Mouse (Mus musculus) liver, embryonic 11.5 days (tissue): ENCODE results near the gene Dynll2. TPM values are rescaled to one million over a fixed set of nuclear protein-coding genes. Genes with fewer than 3 reads are reported as not detected.

Experiments
- ATAC-seq: fragments of 200-750 bp; cut with Nextera tagmentation; replicated peaks from 2 replicates; pipeline ENCODE4 v1.8.0; 2017; ENCODE audit warnings: moderate number of reproducible peaks, mild to moderate bottlenecking, moderate TSS enrichment, moderate library complexity; ENCODE audit not compliant: low FRiP score
- DNase-seq: peaks from one replicate; pipeline ENCODE4 v3.0.0-alpha.2; 2017; ENCODE audit warnings: low spot score
- H3K27ac ChIP-seq: fragments of 300-500 bp; sonication (generic); 2 replicates; pipeline ENCODE4 v1.5.1; 2014; ENCODE audit warnings: mild to moderate bottlenecking, low read depth, low read length, control low read depth
- H3K27me3 ChIP-seq: fragments of 300-500 bp; sonication (generic); replicated peaks from 2 replicates; pipeline ENCODE4 v1.6.1; 2014; ENCODE audit warnings: low read length, mixed read lengths; ENCODE audit not compliant: control insufficient read depth, insufficient read depth
- H3K36me3 ChIP-seq: fragments of 300-500 bp; sonication (generic); 2 replicates; pipeline ENCODE4 v1.6.1; 2014; ENCODE audit warnings: mild to moderate bottlenecking, low read length, moderate library complexity, mixed read lengths; ENCODE audit not compliant: control insufficient read depth, insufficient read depth
- H3K4me1 ChIP-seq: fragments of 300-500 bp; sonication (generic); replicated peaks from 2 replicates; pipeline ENCODE4 v1.6.1; 2014; ENCODE audit warnings: low read length, mixed read lengths; ENCODE audit not compliant: control insufficient read depth, insufficient read depth
- H3K4me2 ChIP-seq: fragments of 300-500 bp; sonication (generic); 2 replicates; pipeline ENCODE4 v1.6.1; 2014; ENCODE audit warnings: mild to moderate bottlenecking, control low read depth, moderate library complexity
- H3K4me3 ChIP-seq: fragments of 300-500 bp; sonication (generic); 2 replicates; pipeline ENCODE4 v1.5.1; 2014; ENCODE audit warnings: low read depth, low read length, control low read depth
- H3K9ac ChIP-seq: fragments of 300-500 bp; sonication (generic); 2 replicates; pipeline ENCODE4 v1.6.1; 2014; ENCODE audit warnings: low read depth, low read length, control low read depth
- H3K9me3 ChIP-seq: fragments of 300-500 bp; sonication (generic); 2 replicates; pipeline ENCODE4 v1.6.1; 2016; ENCODE audit warnings: low read length, inconsistent platforms, mixed read lengths; ENCODE audit not compliant: control insufficient read depth
- WGBS: fragments of 180-500 bp; shearing (Covaris S2); extraction: QIAGEN DNeasy Blood & Tissue Kit; methylation state at CpG from one replicate; pipeline ENCODE4 v1.1.7; 2014; 5-methylcytosine and 5-hydroxymethylcytosine counted together
- polyA plus RNA-seq: library from polyadenylated mRNA; unstranded; fragments of >200 nt; fragmentation: Nextera tagmentation; extraction: Ambion mirVana; gene quantifications from 2 replicates; pipeline ENCODE4 v1.2.1, GENCODE M21; 2014

Dynll2 gene
- polyA plus RNA-seq, 1 experiment from 2014 or later = 19.4 TPM

- H3K4me2 ChIP-seq = no peak overlapping the region
- H3K27ac ChIP-seq = no peak overlapping the region
- H3K9ac ChIP-seq = no peak overlapping the region
- ATAC-seq = no peak
- H3K27me3 ChIP-seq = no peaks in the 10 kb centered on the region; the same call in 1 of the 2 replicates
- H3K4me1 ChIP-seq = no peaks in the 10 kb centered on the region
- no peak overlapping the region for H3K4me3 ChIP-seq
- WGBS = 80% methylated on average over 2 of the region's 2 CpGs
- no peaks in the 10 kb centered on the region for H3K9me3 ChIP-seq
- DNase-seq = no peak
- no peaks in the 10 kb centered on the region for H3K36me3 ChIP-seq
Measured at GRCm38 (mm10) chr11:88023933-88024332, 36.6 kb upstream of the Dynll2 start.

- Histone ChIP-seq H3K36me3 (no peaks in the 10 kb centered on the region), H3K27ac (no peak overlapping the region), H3K4me1 (no peaks in the 10 kb centered on the region), H3K4me3 (no peak overlapping the region), H3K9ac (no peak overlapping the region), H3K9me3 (no peaks in the 10 kb centered on the region), H3K4me2 (no peak overlapping the region), H3K27me3 (no peaks in the 10 kb centered on the region; the same call in 1 of the 2 replicates)
- ATAC-seq (no peak), DNase-seq (no peak)
- 79% methylated on average over 6 of the region's 6 CpGs for WGBS
Measured at GRCm38 (mm10) chr11:88015795-88016194, 28.5 kb upstream of the Dynll2 start.

GRCm38 (mm10) chr11:88015161-88015560, 27.8 kb upstream of the Dynll2 start:
- H3K27me3 ChIP-seq = no peaks in the 10 kb centered on the region; the same call in 1 of the 2 replicates
- no peak overlapping the region for H3K4me2 ChIP-seq
- DNase-seq (no peak), ATAC-seq (no peak)
- no peak overlapping the region for H3K27ac ChIP-seq
- no peaks in the 10 kb centered on the region for H3K36me3 ChIP-seq
- no peak overlapping the region for H3K4me3 ChIP-seq
- WGBS = 81% methylated on average over 11 of the region's 11 CpGs
- H3K4me1 ChIP-seq = no peaks in the 10 kb centered on the region
- no peaks in the 10 kb centered on the region for H3K9me3 ChIP-seq
- no peak overlapping the region for H3K9ac ChIP-seq

GRCm38 (mm10) chr11:88013632-88014031, 26.3 kb upstream of the Dynll2 start:
- ATAC-seq (no peak), DNase-seq (no peak)
- no peaks in the 10 kb centered on the region for H3K4me1 ChIP-seq
- peaks cover 5% of the 10 kb centered on the region; the same call in 1 of the 2 replicates for H3K27me3 ChIP-seq
- H3K4me2 ChIP-seq = no peak overlapping the region
- no peak overlapping the region for H3K4me3 ChIP-seq
- H3K27ac ChIP-seq = no peak overlapping the region
- H3K9ac ChIP-seq = no peak overlapping the region
- WGBS = 83% methylated on average over 10 of the region's 10 CpGs
- H3K9me3 ChIP-seq = no peaks in the 10 kb centered on the region
- no peaks in the 10 kb centered on the region for H3K36me3 ChIP-seq

- Histone ChIP-seq H3K9me3 (no peaks in the 10 kb centered on the region), H3K4me3 (no peak overlapping the region), H3K36me3 (no peaks in the 10 kb centered on the region), H3K4me2 (no peak overlapping the region), H3K27me3 (peaks cover 5% of the 10 kb centered on the region; the same call in 1 of the 2 replicates), H3K9ac (no peak overlapping the region), H3K4me1 (no peaks in the 10 kb centered on the region), H3K27ac (no peak overlapping the region)
- ATAC-seq = no peak
- no peak for DNase-seq
- WGBS = 80% methylated on average over 11 of the region's 11 CpGs
Measured at GRCm38 (mm10) chr11:88012621-88013244, 25.4 kb upstream of the Dynll2 start.

DNA sequence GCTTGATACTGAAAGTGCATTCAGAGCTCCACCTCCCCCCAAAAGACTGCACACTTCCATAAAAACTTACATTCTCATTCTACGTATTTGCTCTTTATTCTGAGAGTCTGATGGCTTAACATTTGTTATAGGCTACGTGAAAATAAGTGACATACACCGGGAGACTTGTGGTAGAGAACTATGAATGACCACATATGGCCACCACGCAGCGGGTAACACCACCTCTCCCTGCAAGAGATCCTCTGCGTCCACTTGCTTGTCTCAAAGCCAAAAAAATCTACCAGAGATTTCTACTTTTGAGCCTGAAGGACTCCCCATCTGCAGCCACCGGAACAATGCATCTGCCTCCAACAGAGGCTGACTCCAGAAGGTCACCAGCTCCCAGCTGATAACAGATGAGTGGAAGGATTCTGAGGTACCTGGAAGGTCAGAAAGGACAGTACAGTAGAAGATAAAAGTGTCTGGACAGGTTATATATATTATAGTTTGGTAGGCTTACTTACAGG, 24.6 kb upstream of the Dynll2 start:
- DNase-seq (no peak), ATAC-seq (no peak)
- Histone ChIP-seq H3K4me3 (no peak overlapping the region), H3K27ac (no peak overlapping the region), H3K4me2 (no peak overlapping the region), H3K36me3 (no peaks in the 10 kb centered on the region), H3K4me1 (no peaks in the 10 kb centered on the region), H3K9me3 (no peaks in the 10 kb centered on the region), H3K27me3 (peaks cover 5% of the 10 kb centered on the region; the same call in 1 of the 2 replicates), H3K9ac (no peak overlapping the region)
- 83% methylated on average over 7 of the region's 7 CpGs for WGBS

DNA sequence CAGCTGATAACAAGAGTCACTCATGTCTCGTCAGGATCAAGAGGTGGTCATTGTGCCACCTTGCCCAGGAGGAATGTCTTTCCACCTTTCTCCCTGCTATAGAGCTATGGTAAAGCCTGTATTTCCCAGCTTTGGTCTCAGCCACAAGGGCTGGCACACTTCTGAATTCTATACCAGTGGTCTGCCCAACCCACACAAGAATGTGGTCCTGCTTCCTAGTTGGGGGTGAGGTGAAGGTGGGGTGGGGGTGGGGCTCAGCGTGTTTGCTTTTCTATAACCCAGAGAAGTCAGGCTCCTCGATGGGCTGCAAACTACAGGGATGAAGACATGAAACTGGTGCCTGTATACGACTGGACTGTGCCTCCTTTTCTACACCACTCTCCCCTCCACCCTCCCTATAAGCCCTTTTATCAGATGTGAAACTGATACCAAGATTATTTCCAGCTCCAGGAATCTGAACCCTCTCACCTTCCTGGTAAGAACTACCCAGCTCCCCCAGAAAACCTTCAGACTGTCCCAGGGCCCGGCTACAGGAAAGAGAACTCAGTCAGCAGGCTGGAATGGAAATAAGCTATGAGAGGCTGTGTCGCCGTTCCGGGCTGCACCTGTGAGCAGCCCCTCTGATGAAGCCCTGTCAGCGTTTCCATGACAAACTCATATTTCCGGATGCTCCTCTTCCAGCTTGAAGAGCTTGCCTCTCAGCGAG, 24.0 kb upstream of the Dynll2 start:
- no peak overlapping the region for H3K9ac ChIP-seq
- H3K36me3 ChIP-seq = no peaks in the 10 kb centered on the region
- no peak overlapping the region for H3K4me3 ChIP-seq
- peaks cover 5% of the 10 kb centered on the region; the same call in 1 of the 2 replicates for H3K27me3 ChIP-seq
- H3K4me2 ChIP-seq = no peak overlapping the region
- H3K9me3 ChIP-seq = no peaks in the 10 kb centered on the region
- WGBS = 68% methylated on average over 11 of the region's 11 CpGs
- no peak for DNase-seq
- H3K27ac ChIP-seq = no peak overlapping the region
- ATAC-seq = no peak
- no peaks in the 10 kb centered on the region for H3K4me1 ChIP-seq

- no peak overlapping the region for H3K4me2 ChIP-seq
- DNase-seq (no peak), ATAC-seq (no peak)
- 30% methylated on average over 16 of the region's 16 CpGs for WGBS
- no peak overlapping the region for H3K27ac ChIP-seq
- H3K9me3 ChIP-seq = no peaks in the 10 kb centered on the region
- H3K27me3 ChIP-seq = peaks cover 5% of the 10 kb centered on the region; the same call in 1 of the 2 replicates
- no peaks in the 10 kb centered on the region for H3K4me1 ChIP-seq
- H3K9ac ChIP-seq = no peak overlapping the region
- H3K4me3 ChIP-seq = no peak overlapping the region
- H3K36me3 ChIP-seq = no peaks in the 10 kb centered on the region
Measured at GRCm38 (mm10) chr11:88009542-88010190, 22.3 kb upstream of the Dynll2 start.
